Mouse (Mus musculus): Measurements from ENCODE around the gene Yif1a. TPM values are rescaled to one million over a fixed set of nuclear protein-coding genes. Genes with fewer than 3 reads are reported as not detected.

The Yif1a gene
- total and polyA plus RNA-seq, 3 experiments = 11.3 to 44.2 (median 12.8) TPM

- no peaks in the 10 kb centered on the region for H3K36me3 ChIP-seq (replicated peaks)
- peaks cover 15% of the 10 kb centered on the region for H3K4me1 ChIP-seq (ENCODE audit: insufficient read depth, low read depth, low read length)
- H3K27me3 ChIP-seq (ENCODE audit: insufficient read depth, low read length) = peaks cover 46% of the 10 kb centered on the region
- H3K4me3 ChIP-seq (ENCODE audit: low read depth, low read length) = no peak overlapping the region
- DNase-seq (ENCODE audit: low spot score) (no peak), ATAC-seq (ENCODE audit: extremely low read depth, insufficient number of reproducible peaks, low FRiP score, poor library complexity, severe bottlenecking) (no peak)
- no peak for TF ChIP-seq TAL1 (conservative IDR thresholded peaks at IDR 0.05; ENCODE audit: low read depth, low read length)
- no peak for TF ChIP-seq CTCF (IDR thresholded peaks at IDR 0.05; ENCODE audit: low read depth, low read length)
- no peak for TF ChIP-seq GATA1 (IDR thresholded peaks at IDR 0.05; ENCODE audit: borderline replicate concordance, low read length)
- no peak for TF ChIP-seq POLR2AphosphoS5 (IDR thresholded peaks at IDR 0.05; ENCODE audit: insufficient replicate concordance, low read depth, low read length)
- no peaks in the 10 kb centered on the region for H3K9me3 ChIP-seq (replicated peaks)
These were observed 34.2 kb downstream of the Yif1a start for GRCm38 (mm10) chr19:5122492-5122891.

GRCm38 (mm10) chr19:5123241-5123640, 34.9 kb downstream of the Yif1a start:
- no peaks in the 10 kb centered on the region for H3K9me3 ChIP-seq (replicated peaks)
- no peak for ATAC-seq (ENCODE audit: extremely low read depth, insufficient number of reproducible peaks, low FRiP score, poor library complexity, severe bottlenecking)
- H3K27me3 ChIP-seq (ENCODE audit: insufficient read depth, low read length) = peaks cover 53% of the 10 kb centered on the region
- no peak overlapping the region for H3K4me3 ChIP-seq (ENCODE audit: low read depth, low read length)
- H3K4me1 ChIP-seq (ENCODE audit: insufficient read depth, low read depth, low read length) = peaks cover 8% of the 10 kb centered on the region
- DNase-seq (ENCODE audit: low spot score) = no peak
- TF ChIP-seq GATA2 (IDR thresholded peaks at IDR 0.05; ENCODE audit: borderline replicate concordance, low read depth, low read length) = no peak
- no peaks in the 10 kb centered on the region for H3K36me3 ChIP-seq (replicated peaks)

- no peak for DNase-seq (ENCODE audit: low spot score)
- TF ChIP-seq GATA2 (IDR thresholded peaks at IDR 0.05; ENCODE audit: borderline replicate concordance, low read depth, low read length) (no peak), GATA1 (IDR thresholded peaks at IDR 0.05; ENCODE audit: borderline replicate concordance, low read length) (no peak)
- no peaks in the 10 kb centered on the region for H3K4me1 ChIP-seq (ENCODE audit: insufficient read depth, low read depth, low read length)
- no peak for ATAC-seq (ENCODE audit: extremely low read depth, insufficient number of reproducible peaks, low FRiP score, poor library complexity, severe bottlenecking)
- H3K4me3 ChIP-seq (ENCODE audit: low read depth, low read length) = no peak overlapping the region
- H3K9me3 ChIP-seq (replicated peaks) = no peaks in the 10 kb centered on the region
- no peaks in the 10 kb centered on the region for H3K36me3 ChIP-seq (replicated peaks)
- H3K27me3 ChIP-seq (ENCODE audit: insufficient read depth, low read length) = peaks cover 52% of the 10 kb centered on the region
These were observed 35.8 kb downstream of the Yif1a start for GRCm38 (mm10) chr19:5124055-5124614.

GRCm38 (mm10) chr19:5129770-5130169, 41.4 kb downstream of the Yif1a start:
- DNase-seq (ENCODE audit: low spot score) (no peak), ATAC-seq (ENCODE audit: extremely low read depth, insufficient number of reproducible peaks, low FRiP score, poor library complexity, severe bottlenecking) (no peak)
- Histone ChIP-seq H3K9me3 (replicated peaks) (no peaks in the 10 kb centered on the region), H3K36me3 (replicated peaks) (peaks cover 18% of the 10 kb centered on the region), H3K4me3 (ENCODE audit: low read depth, low read length) (no peak overlapping the region), H3K4me1 (ENCODE audit: insufficient read depth, low read depth, low read length) (no peaks in the 10 kb centered on the region), H3K27me3 (ENCODE audit: insufficient read depth, low read length) (peaks cover 31% of the 10 kb centered on the region)
- TF ChIP-seq GATA1 (IDR thresholded peaks at IDR 0.05; ENCODE audit: borderline replicate concordance, low read length) (no peak), POLR2AphosphoS5 (IDR thresholded peaks at IDR 0.05; ENCODE audit: insufficient replicate concordance, low read depth, low read length) (no peak), TAL1 (conservative IDR thresholded peaks at IDR 0.05; ENCODE audit: low read depth, low read length) (no peak), CTCF (IDR thresholded peaks at IDR 0.05; ENCODE audit: low read depth, low read length) (no peak; the same call in 1 of the 2 replicates)

- no peak overlapping the region for H3K4me3 ChIP-seq (ENCODE audit: low read depth, low read length)
- peaks cover 32% of the 10 kb centered on the region for H3K36me3 ChIP-seq (replicated peaks)
- DNase-seq (ENCODE audit: low spot score) = no peak
- no peak for ATAC-seq (ENCODE audit: extremely low read depth, insufficient number of reproducible peaks, low FRiP score, poor library complexity, severe bottlenecking)
- no peaks in the 10 kb centered on the region for H3K9me3 ChIP-seq (replicated peaks)
- TF ChIP-seq POLR2AphosphoS5 (IDR thresholded peaks at IDR 0.05; ENCODE audit: insufficient replicate concordance, low read depth, low read length) = no peak
- TF ChIP-seq CTCF (IDR thresholded peaks at IDR 0.05; ENCODE audit: low read depth, low read length) = no peak
- no peak for TF ChIP-seq GATA2 (IDR thresholded peaks at IDR 0.05; ENCODE audit: borderline replicate concordance, low read depth, low read length)
- TF ChIP-seq TAL1 (conservative IDR thresholded peaks at IDR 0.05; ENCODE audit: low read depth, low read length) = no peak
- TF ChIP-seq GATA1 (IDR thresholded peaks at IDR 0.05; ENCODE audit: borderline replicate concordance, low read length) = no peak
- no peaks in the 10 kb centered on the region for H3K4me1 ChIP-seq (ENCODE audit: insufficient read depth, low read depth, low read length)
- H3K27me3 ChIP-seq (ENCODE audit: insufficient read depth, low read length) = peaks cover 27% of the 10 kb centered on the region
These were observed 42.9 kb downstream of the Yif1a start for GRCm38 (mm10) chr19:5131237-5131636.

- TF ChIP-seq POLR2AphosphoS5 (IDR thresholded peaks at IDR 0.05; ENCODE audit: insufficient replicate concordance, low read depth, low read length) (no peak), TAL1 (conservative IDR thresholded peaks at IDR 0.05; ENCODE audit: low read depth, low read length) (no peak), GATA2 (IDR thresholded peaks at IDR 0.05; ENCODE audit: borderline replicate concordance, low read depth, low read length) (no peak), GATA1 (IDR thresholded peaks at IDR 0.05; ENCODE audit: borderline replicate concordance, low read length) (no peak), CTCF (IDR thresholded peaks at IDR 0.05; ENCODE audit: low read depth, low read length) (no peak)
- Histone ChIP-seq H3K36me3 (replicated peaks) (peaks cover 97% of the 10 kb centered on the region), H3K4me3 (ENCODE audit: low read depth, low read length) (no peak overlapping the region), H3K4me1 (ENCODE audit: insufficient read depth, low read depth, low read length) (no peaks in the 10 kb centered on the region), H3K27me3 (ENCODE audit: insufficient read depth, low read length) (no peaks in the 10 kb centered on the region), H3K9me3 (replicated peaks) (no peaks in the 10 kb centered on the region)
- ATAC-seq (ENCODE audit: extremely low read depth, insufficient number of reproducible peaks, low FRiP score, poor library complexity, severe bottlenecking) (no peak), DNase-seq (ENCODE audit: low spot score) (peak; percentile 24)
These were observed 51.3 kb downstream of the Yif1a start for GRCm38 (mm10) chr19:5139640-5140039.

Other genes starting within 250 kb of the Yif1a start
Only the 20 nearest of the 24 such genes appear.
- not detected in 2 replicates for gene Actn3, start 210.6 kb upstream of the Yif1a start, total RNA-seq (2014; fragmentation: Nextera tagmentation)
- 0.16 and 0.52 TPM in 2 replicates for gene Actn3, start 210.6 kb upstream of the Yif1a start, total RNA-seq (2017)
- gene Actn3, start 210.6 kb upstream of the Yif1a start, polyA plus RNA-seq (2012) = 0.03 and 0.06 TPM in 2 replicates
- gene Zdhhc24, start 209.9 kb upstream of the Yif1a start, total RNA-seq (2014; fragmentation: Nextera tagmentation) = 15.9 and 19.5 TPM in 2 replicates
- gene Zdhhc24, start 209.9 kb upstream of the Yif1a start, total RNA-seq (2017) = 13.9 and 15.7 TPM in 2 replicates
- 1.8 and 2.0 TPM in 2 replicates for gene Zdhhc24, start 209.9 kb upstream of the Yif1a start, polyA plus RNA-seq (2012)
- gene Bbs1, start 181.9 kb upstream of the Yif1a start, total RNA-seq (2014; fragmentation: Nextera tagmentation) = 5.2 and 5.5 TPM in 2 replicates
- gene Bbs1, start 181.9 kb upstream of the Yif1a start, total RNA-seq (2017) = 3.0 and 4.4 TPM in 2 replicates
- gene Bbs1, start 181.9 kb upstream of the Yif1a start, polyA plus RNA-seq (2012) = 5.6 and 8.7 TPM in 2 replicates
- 41.5 and 45.4 TPM in 2 replicates for gene Dpp3, start 160.3 kb upstream of the Yif1a start, total RNA-seq (2014; fragmentation: Nextera tagmentation)
- gene Dpp3, start 160.3 kb upstream of the Yif1a start, total RNA-seq (2017) = 47.3 and 54.2 TPM in 2 replicates
- 82.6 and 88.2 TPM in 2 replicates for gene Dpp3, start 160.3 kb upstream of the Yif1a start, polyA plus RNA-seq (2012)
- not detected in 2 replicates for gene Peli3, start 145.4 kb upstream of the Yif1a start, total RNA-seq (2014; fragmentation: Nextera tagmentation)
- gene Peli3, start 145.4 kb upstream of the Yif1a start, total RNA-seq (2017) = 0.05 TPM in 1 of 2 replicates, not detected in the other
- not detected in 2 replicates for gene Peli3, start 145.4 kb upstream of the Yif1a start, polyA plus RNA-seq (2012)
- gene Mrpl11, start 126.4 kb upstream of the Yif1a start, total RNA-seq (2014; fragmentation: Nextera tagmentation) = 15.4 and 16.2 TPM in 2 replicates
- 87.0 and 91.6 TPM in 2 replicates for gene Mrpl11, start 126.4 kb upstream of the Yif1a start, total RNA-seq (2017)
- gene Mrpl11, start 126.4 kb upstream of the Yif1a start, polyA plus RNA-seq (2012) = 66.8 and 72.2 TPM in 2 replicates
- gene Npas4, start 98.2 kb upstream of the Yif1a start, total RNA-seq (2014; fragmentation: Nextera tagmentation) = 0.83 TPM in 1 of 2 replicates, not detected in the other
- 0.05 and 0.06 TPM in 2 replicates for gene Npas4, start 98.2 kb upstream of the Yif1a start, total RNA-seq (2017)
- gene Npas4, start 98.2 kb upstream of the Yif1a start, polyA plus RNA-seq (2012) = not detected in 2 replicates
- 4.3 and 5.8 TPM in 2 replicates for gene Slc29a2, start 64.7 kb upstream of the Yif1a start, total RNA-seq (2014; fragmentation: Nextera tagmentation)
- 1.7 and 1.8 TPM in 2 replicates for gene Slc29a2, start 64.7 kb upstream of the Yif1a start, total RNA-seq (2017)
- gene Slc29a2, start 64.7 kb upstream of the Yif1a start, polyA plus RNA-seq (2012) = 5.5 and 5.9 TPM in 2 replicates
- 5.9 and 7.2 TPM in 2 replicates for gene B4gat1, start 49.7 kb upstream of the Yif1a start, total RNA-seq (2014; fragmentation: Nextera tagmentation)
- 1.7 and 3.4 TPM in 2 replicates for gene B4gat1, start 49.7 kb upstream of the Yif1a start, total RNA-seq (2017)
- gene B4gat1, start 49.7 kb upstream of the Yif1a start, polyA plus RNA-seq (2012) = 8.4 and 8.9 TPM in 2 replicates
- gene AC124502.3, start 49.6 kb upstream of the Yif1a start, total RNA-seq (2014; fragmentation: Nextera tagmentation) = 0.60 TPM in 1 of 2 replicates, not detected in the other
- gene AC124502.3, start 49.6 kb upstream of the Yif1a start, total RNA-seq (2017) = 4.6 and 6.6 TPM in 2 replicates
- 0.33 and 0.34 TPM in 2 replicates for gene AC124502.3, start 49.6 kb upstream of the Yif1a start, polyA plus RNA-seq (2012)
- 10.8 and 15.4 TPM in 2 replicates for gene Brms1, start 47.2 kb upstream of the Yif1a start, total RNA-seq (2014; fragmentation: Nextera tagmentation)
- gene Brms1, start 47.2 kb upstream of the Yif1a start, total RNA-seq (2017) = 16.4 and 18.8 TPM in 2 replicates
- gene Brms1, start 47.2 kb upstream of the Yif1a start, polyA plus RNA-seq (2012) = 65.6 and 88.7 TPM in 2 replicates
- 0.68 and 1.8 TPM in 2 replicates for gene Rin1, start 38.1 kb upstream of the Yif1a start, total RNA-seq (2014; fragmentation: Nextera tagmentation)
- gene Rin1, start 38.1 kb upstream of the Yif1a start, total RNA-seq (2017) = 0.22 and 0.41 TPM in 2 replicates
- 0.30 and 0.72 TPM in 2 replicates for gene Rin1, start 38.1 kb upstream of the Yif1a start, polyA plus RNA-seq (2012)
- not detected in 2 replicates for gene Cd248, start 20.5 kb upstream of the Yif1a start, total RNA-seq (2014; fragmentation: Nextera tagmentation)
- gene Cd248, start 20.5 kb upstream of the Yif1a start, total RNA-seq (2017) = not detected in 2 replicates
- gene Cd248, start 20.5 kb upstream of the Yif1a start, polyA plus RNA-seq (2012) = not detected in 2 replicates
- gene Tmem151a, start 3.0 kb upstream of the Yif1a start, total RNA-seq (2014; fragmentation: Nextera tagmentation) = not detected in 2 replicates
- 0.06 and 0.16 TPM in 2 replicates for gene Tmem151a, start 3.0 kb upstream of the Yif1a start, total RNA-seq (2017)
- gene Tmem151a, start 3.0 kb upstream of the Yif1a start, polyA plus RNA-seq (2012) = not detected in 2 replicates
- gene Cnih2, start 10.0 kb downstream of the Yif1a start, total RNA-seq (2014; fragmentation: Nextera tagmentation) = 0.53 and 2.1 TPM in 2 replicates
- gene Cnih2, start 10.0 kb downstream of the Yif1a start, total RNA-seq (2017) = not detected in 2 replicates
- 1.6 and 1.9 TPM in 2 replicates for gene Cnih2, start 10.0 kb downstream of the Yif1a start, polyA plus RNA-seq (2012)
- 35.9 and 47.6 TPM in 2 replicates for gene Rab1b, start 18.5 kb downstream of the Yif1a start, total RNA-seq (2014; fragmentation: Nextera tagmentation)
- 90.4 and 109 TPM in 2 replicates for gene Rab1b, start 18.5 kb downstream of the Yif1a start, total RNA-seq (2017)
- 195 and 231 TPM in 2 replicates for gene Rab1b, start 18.5 kb downstream of the Yif1a start, polyA plus RNA-seq (2012)
- 6.8 and 10.7 TPM in 2 replicates for gene Klc2, start 30.0 kb downstream of the Yif1a start, total RNA-seq (2014; fragmentation: Nextera tagmentation)
- 2.6 and 3.4 TPM in 2 replicates for gene Klc2, start 30.0 kb downstream of the Yif1a start, total RNA-seq (2017)
- gene Klc2, start 30.0 kb downstream of the Yif1a start, polyA plus RNA-seq (2012) = 8.2 and 10.1 TPM in 2 replicates
- 49.8 and 53.3 TPM in 2 replicates for gene Pacs1, start 184.6 kb downstream of the Yif1a start, total RNA-seq (2014; fragmentation: Nextera tagmentation)
- gene Pacs1, start 184.6 kb downstream of the Yif1a start, total RNA-seq (2017) = 9.8 TPM in 2 replicates
- gene Pacs1, start 184.6 kb downstream of the Yif1a start, polyA plus RNA-seq (2012) = 39.0 and 50.6 TPM in 2 replicates
- gene Sf3b2, start 206.9 kb downstream of the Yif1a start, total RNA-seq (2014; fragmentation: Nextera tagmentation) = 161 and 175 TPM in 2 replicates
- gene Sf3b2, start 206.9 kb downstream of the Yif1a start, total RNA-seq (2017) = 233 and 253 TPM in 2 replicates
- 273 and 421 TPM in 2 replicates for gene Sf3b2, start 206.9 kb downstream of the Yif1a start, polyA plus RNA-seq (2012)
- not detected in 2 replicates for gene Gal3st3, start 209.8 kb downstream of the Yif1a start, total RNA-seq (2014; fragmentation: Nextera tagmentation)
- gene Gal3st3, start 209.8 kb downstream of the Yif1a start, total RNA-seq (2017) = 0.16 TPM in 1 of 2 replicates, not detected in the other
- gene Gal3st3, start 209.8 kb downstream of the Yif1a start, polyA plus RNA-seq (2012) = not detected in 2 replicates